Mouse (Mus musculus): ENCODE measurements at regions not wholly inside any gene's neighbourhood (a gene's known extent, or its start where the extent isn't known, plus 50 kb on each side); places are given as distances from the start of the nearest gene placed in this dataset.

- no peak for DNase-seq (ENCODE audit: low read depth, low spot score)
Observed at GRCm38 (mm10) chr4:72060605-72061352, 139.9 kb downstream of the Tle1 start.

DNA sequence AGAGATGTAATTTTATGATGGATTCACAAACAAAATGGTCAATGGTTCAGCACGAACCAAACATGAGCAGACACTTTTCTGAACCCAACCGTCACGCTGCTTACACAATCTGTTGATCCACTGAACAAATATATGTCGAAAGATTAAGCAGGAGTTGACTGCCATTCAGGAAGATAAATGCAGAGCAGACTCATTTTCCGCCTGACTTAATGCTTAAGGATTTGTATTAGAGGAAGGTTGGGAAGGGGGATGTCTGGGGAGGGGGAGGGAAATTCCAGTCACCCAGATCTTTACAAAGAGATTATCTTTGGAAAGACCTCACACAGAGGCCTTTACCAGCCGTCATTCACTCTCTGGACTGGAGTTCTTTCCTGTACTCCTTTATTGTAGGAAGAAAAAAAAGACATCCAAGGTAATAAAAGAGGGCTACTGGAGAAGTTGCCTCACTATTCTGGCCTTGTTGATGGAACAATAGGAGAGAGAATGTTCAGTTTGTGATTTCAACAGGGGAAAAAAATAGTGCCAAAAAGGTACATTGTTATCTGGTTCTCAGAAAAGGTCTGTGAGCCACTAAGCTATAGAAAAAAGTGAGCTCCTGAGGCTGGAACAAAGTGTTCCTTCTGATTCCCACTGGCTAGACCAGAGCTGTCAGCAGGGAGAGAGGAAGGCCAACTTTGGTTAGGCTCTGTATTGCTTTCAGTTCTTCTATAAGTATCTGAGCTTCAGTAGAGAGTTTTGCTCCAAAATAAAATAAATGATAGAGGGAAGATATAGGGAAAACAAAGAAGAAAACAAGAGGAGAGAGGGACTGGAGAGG is 150.9 kb downstream of the Tle1 start:
- DNase-seq (ENCODE audit: low read depth, low spot score), result no peak

GRCm38 (mm10) chr4:72022152-72022551 is 178.6 kb downstream of the Tle1 start:
- no peak for DNase-seq (ENCODE audit: low read depth, low spot score)

- no peak for DNase-seq (ENCODE audit: low read depth, low spot score)
Observed at GRCm38 (mm10) chr4:72014221-72014850, 186.4 kb downstream of the Tle1 start.

- no peak for DNase-seq (ENCODE audit: low read depth, low spot score)
Observed at GRCm38 (mm10) chr4:72013583-72013982, 187.1 kb downstream of the Tle1 start.

DNA sequence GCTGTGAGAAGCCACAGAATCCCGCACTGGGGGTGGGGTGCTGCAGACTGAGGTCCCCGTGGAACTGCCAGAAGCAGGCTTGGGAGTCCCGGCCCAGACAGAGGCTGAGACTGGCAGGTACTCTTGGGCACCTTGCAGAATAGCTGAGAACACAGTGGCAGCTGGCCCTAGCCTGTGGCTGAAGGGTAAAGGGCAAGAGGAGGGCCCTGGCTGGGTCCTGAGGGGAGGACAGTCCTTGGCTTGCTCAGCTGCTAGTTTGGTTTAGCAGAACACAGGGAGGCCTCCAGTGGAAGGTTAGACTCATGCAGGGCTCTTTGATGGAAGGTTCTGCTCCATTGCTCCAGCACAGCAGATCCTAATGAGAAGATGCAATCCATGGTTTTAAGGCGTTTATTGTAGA is 190.4 kb downstream of the Tle1 start:
- DNase-seq (ENCODE audit: low read depth, low spot score), result no peak

- no peak for DNase-seq (ENCODE audit: low read depth, low spot score)
Observed at GRCm38 (mm10) chr4:72005926-72006325, 194.8 kb downstream of the Tle1 start.

- peak; percentile 2 for DNase-seq (ENCODE audit: low read depth, low spot score)
Observed at GRCm38 (mm10) chr4:72001221-72001875, 199.4 kb downstream of the Tle1 start.

DNA sequence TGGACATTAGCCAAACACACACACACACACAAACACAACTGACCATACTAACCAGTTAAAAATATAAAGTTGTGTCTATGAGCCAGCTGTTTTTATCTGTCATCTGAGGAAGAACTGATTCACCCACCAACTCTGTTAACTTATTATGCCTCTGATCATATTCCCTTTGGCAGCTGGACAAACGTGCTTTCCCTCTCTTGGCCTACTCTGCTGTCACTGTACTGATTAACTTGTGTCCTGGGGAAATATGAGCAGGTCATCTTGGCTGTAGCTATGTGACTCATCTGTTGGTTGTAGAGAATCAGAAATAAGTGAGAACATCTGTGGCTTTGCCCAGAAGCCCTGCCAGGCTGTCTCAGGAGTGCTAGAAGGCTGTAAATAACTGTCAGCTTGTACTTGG is 210.9 kb upstream of the Gm11232 start:
- no peak for DNase-seq (ENCODE audit: low read depth, low spot score)

DNA sequence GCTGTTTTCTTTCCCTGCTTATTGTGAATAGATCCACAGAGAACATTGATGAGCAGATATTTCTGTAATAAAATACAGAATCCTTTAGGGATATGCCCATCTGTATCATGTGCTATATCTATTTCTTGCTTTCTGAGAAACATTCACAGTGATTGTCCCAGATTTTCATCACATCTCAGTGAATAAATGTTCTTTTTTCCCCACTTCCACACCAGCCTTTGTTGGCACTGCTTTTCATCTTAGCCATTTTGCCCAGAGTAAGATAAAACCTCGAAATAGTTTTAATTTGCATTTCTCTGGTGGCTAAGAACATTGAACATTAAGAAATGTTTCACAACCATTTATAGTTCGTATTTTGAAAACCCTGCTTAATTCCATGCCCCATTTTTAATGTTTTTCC is 195.7 kb upstream of the Gm11232 start:
- DNase-seq (ENCODE audit: low read depth, low spot score), result no peak

DNA sequence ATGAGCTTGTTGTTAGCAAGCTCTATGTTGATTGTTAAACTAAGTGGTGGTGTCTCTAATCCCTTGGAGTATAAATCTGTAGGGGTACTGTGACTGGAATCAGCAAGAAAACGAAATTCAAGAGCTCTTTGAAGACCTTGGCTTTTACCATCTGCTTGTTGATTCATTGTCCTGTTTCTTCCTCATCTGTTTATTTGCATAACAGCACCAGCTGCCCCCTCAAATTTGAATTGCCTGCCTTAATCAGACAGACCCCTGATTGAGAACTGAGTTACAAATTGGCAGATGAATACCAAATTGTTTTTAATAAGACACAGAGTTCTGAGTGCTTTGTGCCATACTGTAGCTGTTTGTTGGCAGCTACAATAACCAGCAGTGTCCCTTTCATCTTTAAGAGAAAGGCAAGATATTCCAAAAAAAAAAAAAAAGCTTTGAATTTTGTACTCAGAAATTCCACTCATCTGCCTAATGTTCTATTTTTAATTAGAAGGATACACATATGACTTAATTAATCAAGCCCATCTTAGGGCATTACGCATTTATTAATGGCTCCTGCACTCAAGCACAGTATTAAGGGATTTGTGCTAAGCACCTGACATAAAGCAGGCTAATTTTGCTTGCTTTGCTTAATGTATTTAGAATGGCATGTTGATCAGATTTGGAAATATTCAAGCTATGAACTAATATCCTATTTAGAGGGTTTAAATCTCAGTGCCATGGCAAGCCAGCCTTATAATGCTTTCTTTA is 175.6 kb upstream of the Gm11232 start:
- DNase-seq (ENCODE audit: low read depth, low spot score), result no peak

GRCm38 (mm10) chr4:71932818-71933217 is 175.1 kb upstream of the Gm11232 start:
- no peak for DNase-seq (ENCODE audit: low read depth, low spot score)

DNA sequence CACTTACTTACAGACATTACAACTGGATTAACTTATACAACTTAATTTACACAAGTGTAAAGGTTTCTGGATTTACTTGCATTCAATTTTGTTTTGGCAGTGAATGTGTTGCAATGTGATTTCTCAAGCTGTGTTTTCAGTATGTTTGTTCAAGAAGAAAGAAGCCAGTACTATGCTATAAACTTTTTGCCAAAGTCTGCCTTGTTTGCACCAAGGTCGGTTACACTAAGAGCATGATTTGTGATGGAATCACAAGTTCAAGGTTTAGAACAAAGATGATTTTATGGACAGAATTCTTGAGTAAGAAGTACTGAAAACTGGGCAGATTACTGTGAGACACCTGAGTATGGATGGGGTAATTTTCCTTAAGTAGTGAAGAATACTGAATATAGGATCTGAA is 153.8 kb upstream of the Gm11232 start:
- no peak for DNase-seq (ENCODE audit: low read depth, low spot score)

GRCm38 (mm10) chr4:71875651-71876050 is 117.9 kb upstream of the Gm11232 start:
- no peak for DNase-seq (ENCODE audit: low read depth, low spot score)

GRCm38 (mm10) chr4:71866948-71867347 is 109.2 kb upstream of the Gm11232 start:
- peak; percentile 14 for DNase-seq (ENCODE audit: low read depth, low spot score)

DNA sequence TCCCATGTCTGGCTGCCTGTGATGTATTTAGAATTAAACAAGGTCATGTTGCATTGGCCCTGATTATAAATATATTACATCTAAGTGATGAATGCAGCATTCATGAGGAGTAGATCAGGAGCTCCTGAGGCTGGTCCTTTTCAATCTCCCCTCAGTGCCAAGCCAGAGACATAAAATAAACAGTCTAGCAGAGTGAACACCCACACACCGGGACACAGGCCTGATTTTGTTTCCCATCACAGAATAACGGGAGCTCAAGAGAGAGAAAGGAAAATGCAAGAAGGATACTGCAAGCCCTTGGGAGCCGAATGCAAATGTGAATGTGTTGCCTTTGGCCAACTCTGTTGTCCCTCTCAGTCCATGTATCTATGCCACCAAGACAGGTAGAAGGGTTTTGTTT is 84.1 kb upstream of the Gm11232 start:
- DNase-seq (ENCODE audit: low read depth, low spot score), result no peak

DNA sequence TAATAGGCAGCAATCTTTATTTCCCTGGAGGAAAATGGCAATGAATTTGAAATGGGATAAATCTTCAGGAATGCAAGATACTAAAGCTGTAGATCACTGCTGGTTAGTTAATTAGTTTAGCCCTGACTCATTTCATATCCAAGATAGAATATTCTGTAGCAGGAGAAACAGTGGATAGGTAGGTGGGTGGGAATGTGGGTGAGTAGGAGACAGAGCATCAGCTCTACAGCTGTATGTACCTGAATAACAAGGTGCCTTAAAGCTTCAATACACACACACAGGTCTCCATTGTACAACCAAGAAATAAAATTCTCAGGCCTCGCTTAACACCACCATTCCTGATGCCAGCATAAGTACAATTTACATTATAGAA is 83.0 kb upstream of the Gm11232 start:
- DNase-seq (ENCODE audit: low read depth, low spot score), result no peak

DNA sequence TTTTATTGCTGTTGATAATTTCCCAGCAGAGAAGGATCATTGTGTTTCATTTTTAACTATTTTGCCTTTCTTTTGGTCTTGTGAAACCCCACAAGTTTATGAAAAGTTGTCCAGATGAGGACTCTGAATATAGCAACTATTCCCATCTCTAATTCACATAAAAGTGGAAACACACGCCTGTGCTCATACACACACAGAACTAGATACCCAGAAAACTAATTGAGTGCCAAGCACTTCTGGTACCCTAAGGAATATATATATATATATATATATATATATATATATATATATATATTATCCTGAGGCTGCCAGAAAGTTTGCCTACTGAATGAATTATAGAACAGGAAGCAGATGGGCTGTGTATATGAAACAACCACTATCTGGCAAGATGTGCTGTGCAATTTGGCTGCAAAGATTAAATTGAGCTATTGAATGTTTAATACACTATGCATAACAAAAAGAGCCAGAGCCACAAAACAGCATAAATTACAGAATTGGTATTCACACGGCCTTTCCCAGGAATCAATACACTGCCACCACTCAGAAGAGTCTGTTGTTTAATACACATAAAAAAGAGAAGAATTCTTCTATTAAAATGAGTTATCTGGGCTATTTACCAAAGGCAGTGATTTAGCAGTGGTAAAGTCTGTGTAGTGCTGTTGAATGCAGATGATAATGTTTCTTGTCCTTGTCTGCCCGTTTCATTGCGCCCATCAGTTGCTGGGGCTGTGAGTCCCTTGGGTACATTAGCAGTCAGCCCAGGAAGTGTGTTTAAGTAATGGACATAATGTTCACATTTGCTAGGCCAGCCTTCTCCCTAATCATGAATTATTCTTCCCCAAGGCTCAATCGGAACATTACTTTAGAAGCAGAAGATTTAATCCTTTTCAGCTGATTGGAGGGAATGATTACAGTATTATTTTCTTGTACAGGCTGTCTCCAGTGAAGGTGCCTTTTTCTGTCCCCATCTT is 82.3 kb upstream of the Gm11232 start:
- no peak for DNase-seq (ENCODE audit: low read depth, low spot score)

GRCm38 (mm10) chr4:71839134-71839802 is 81.5 kb upstream of the Gm11232 start:
- DNase-seq (ENCODE audit: low read depth, low spot score), result no peak

GRCm38 (mm10) chr4:71835737-71836136 is 78.0 kb upstream of the Gm11232 start:
- no peak for DNase-seq (ENCODE audit: low read depth, low spot score)

Data from forelimb bud, embryonic 11.5 days (tissue).